Mouse (Mus musculus): Measurements from ENCODE around the gene St3gal3. TPM values are rescaled to one million over a fixed set of nuclear protein-coding genes. Genes with fewer than 3 reads are reported as not detected.
A peak's percentile ranks its signal among the peaks of the same experiment; 100 is the strongest.

Gene St3gal3
- polyA plus RNA-seq, 1 experiment from 2014 or later, result 5.9 TPM

DNA sequence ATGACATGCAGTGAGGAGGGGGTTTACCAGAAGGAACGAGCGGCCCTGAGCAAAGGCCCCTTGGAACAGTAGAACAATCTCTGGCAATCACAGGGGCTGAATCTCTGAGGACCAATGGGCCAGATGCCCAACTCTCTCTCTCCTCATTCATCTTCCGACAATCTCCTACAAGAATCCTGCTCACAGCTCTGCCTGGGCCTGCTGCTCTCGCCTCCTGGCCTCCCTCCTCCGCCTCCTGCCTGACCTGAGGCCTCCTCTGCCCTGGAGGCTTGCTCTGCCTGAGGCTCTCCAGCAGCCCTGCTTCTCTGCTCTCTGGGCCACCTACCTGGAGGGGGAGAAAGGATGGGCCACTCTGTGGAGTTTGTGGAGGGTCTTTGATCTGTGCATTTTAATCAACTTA lies 97.3 kb downstream of the St3gal3 start:
- no peak for DNase-seq (ENCODE audit: extremely low spot score, low spot score)

GRCm38 (mm10) chr4:118036531-118036930 lies 98.2 kb downstream of the St3gal3 start:
- Histone ChIP-seq H3K36me3 (replicated peaks) (0 out of 2 replicates have a peak, but pooled peaks cover 2% of the 10 kb centered on the region), H3K27me3 (ENCODE audit: poor library complexity, severe bottlenecking) (no peaks in the 10 kb centered on the region), H3K4me3 (no peak overlapping the region), H3K4me1 (peaks cover 30% of the 10 kb centered on the region), H3K9me3 (no peaks in the 10 kb centered on the region), H3K27ac (no peak overlapping the region)
- WGBS, result 95% methylated on average over 4 of the region's 4 CpGs
- DNase-seq (ENCODE audit: extremely low spot score, low spot score), result no peak

More for the DNA sequence above, 97.3 kb downstream of the St3gal3 start:
- H3K36me3 ChIP-seq (replicated peaks), result 0 out of 2 replicates have a peak, but pooled peaks cover 2% of the 10 kb centered on the region
- H3K4me1 ChIP-seq, result peaks cover 29% of the 10 kb centered on the region
- H3K27me3 ChIP-seq (ENCODE audit: poor library complexity, severe bottlenecking), result no peaks in the 10 kb centered on the region
- no peak overlapping the region for H3K4me3 ChIP-seq
- 63% methylated on average over 5 of the region's 5 CpGs for WGBS
- peak overlapping the region; percentile 72 for H3K27ac ChIP-seq
- no peaks in the 10 kb centered on the region for H3K9me3 ChIP-seq

- H3K27me3 ChIP-seq (ENCODE audit: poor library complexity, severe bottlenecking), result no peaks in the 10 kb centered on the region
- no peaks in the 10 kb centered on the region for H3K9me3 ChIP-seq
- no peak overlapping the region for H3K27ac ChIP-seq
- peaks cover 25% of the 10 kb centered on the region for H3K4me1 ChIP-seq
- no peak overlapping the region for H3K4me3 ChIP-seq
- DNase-seq (ENCODE audit: extremely low spot score, low spot score), result no peak
- 0 out of 2 replicates have a peak, but pooled peaks cover 2% of the 10 kb centered on the region for H3K36me3 ChIP-seq (replicated peaks)
- 98% methylated on average over 2 of the region's 2 CpGs for WGBS
Measured at GRCm38 (mm10) chr4:118035090-118035489, 99.6 kb downstream of the St3gal3 start.

DNA sequence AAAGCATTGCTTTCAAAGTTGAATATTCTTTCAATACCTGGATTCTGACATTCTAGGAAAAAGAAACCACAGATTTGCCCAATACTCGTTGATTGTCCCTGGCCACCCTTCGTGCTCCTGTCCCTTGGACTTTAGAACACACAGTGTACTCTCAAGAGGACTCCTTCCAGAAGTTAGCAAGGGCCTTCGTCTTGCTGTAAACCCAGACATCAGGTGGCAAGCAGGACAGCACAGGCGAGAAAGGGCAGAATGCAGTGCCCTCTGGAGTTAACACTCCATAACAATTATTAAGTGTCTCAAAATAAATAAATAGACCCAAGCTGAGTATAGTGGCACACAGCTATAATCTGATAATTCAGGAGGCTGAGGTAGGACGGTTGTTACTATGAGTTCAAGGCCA lies 101.7 kb downstream of the St3gal3 start:
- Histone ChIP-seq H3K9me3 (no peaks in the 10 kb centered on the region), H3K4me1 (peaks cover 34% of the 10 kb centered on the region), H3K4me3 (no peak overlapping the region), H3K27ac (no peak overlapping the region), H3K27me3 (ENCODE audit: poor library complexity, severe bottlenecking) (no peaks in the 10 kb centered on the region), H3K36me3 (replicated peaks) (0 out of 2 replicates have a peak, but pooled peaks cover 2% of the 10 kb centered on the region)
- 87% methylated on average over 5 of the region's 5 CpGs for WGBS
- DNase-seq (ENCODE audit: extremely low spot score, low spot score), result no peak

- Histone ChIP-seq H3K27ac (no peak overlapping the region), H3K36me3 (replicated peaks) (0 out of 2 replicates have a peak, but pooled peaks cover 5% of the 10 kb centered on the region), H3K9me3 (no peaks in the 10 kb centered on the region), H3K4me3 (no peak overlapping the region), H3K4me1 (peaks cover 22% of the 10 kb centered on the region), H3K27me3 (ENCODE audit: poor library complexity, severe bottlenecking) (no peaks in the 10 kb centered on the region)
- no peak for DNase-seq (ENCODE audit: extremely low spot score, low spot score)
- 90% methylated on average over 7 of the region's 7 CpGs for WGBS
Measured at GRCm38 (mm10) chr4:118031776-118032170, 102.9 kb downstream of the St3gal3 start.

GRCm38 (mm10) chr4:118031132-118031775 lies 103.5 kb downstream of the St3gal3 start:
- no peaks in the 10 kb centered on the region for H3K27me3 ChIP-seq (ENCODE audit: poor library complexity, severe bottlenecking)
- H3K4me1 ChIP-seq, result peaks cover 22% of the 10 kb centered on the region
- no peak overlapping the region for H3K4me3 ChIP-seq
- WGBS, result 89% methylated on average over 6 of the region's 6 CpGs
- H3K27ac ChIP-seq, result no peak overlapping the region
- H3K9me3 ChIP-seq, result no peaks in the 10 kb centered on the region
- H3K36me3 ChIP-seq (replicated peaks), result 0 out of 2 replicates have a peak, but pooled peaks cover 5% of the 10 kb centered on the region
- DNase-seq (ENCODE audit: extremely low spot score, low spot score), result no peak

DNA sequence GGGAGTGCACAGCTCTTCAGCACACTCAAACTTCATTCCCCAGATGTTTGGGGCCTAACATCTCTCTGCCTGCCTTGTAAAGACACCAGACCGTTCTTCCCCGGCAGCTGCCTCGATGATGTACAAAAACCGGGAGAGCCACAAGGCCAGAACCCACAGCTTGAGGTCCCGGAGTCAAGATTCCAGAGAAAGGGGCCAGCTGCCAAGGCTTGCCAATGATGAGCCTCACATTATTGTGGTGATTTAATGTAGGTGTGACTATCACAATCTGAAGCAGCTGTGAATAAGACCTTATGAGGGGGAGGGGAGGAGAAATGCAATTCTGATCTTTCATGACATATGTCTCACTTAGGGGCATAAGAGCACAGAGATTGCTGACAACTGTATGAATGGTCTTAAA lies 104.4 kb downstream of the St3gal3 start:
- Histone ChIP-seq H3K27me3 (ENCODE audit: poor library complexity, severe bottlenecking) (no peaks in the 10 kb centered on the region), H3K9me3 (no peaks in the 10 kb centered on the region), H3K27ac (no peak overlapping the region), H3K4me3 (no peak overlapping the region), H3K36me3 (replicated peaks) (0 out of 2 replicates have a peak, but pooled peaks cover 5% of the 10 kb centered on the region), H3K4me1 (peaks cover 22% of the 10 kb centered on the region)
- WGBS, result 87% methylated on average over 5 of the region's 5 CpGs
- DNase-seq (ENCODE audit: extremely low spot score, low spot score), result no peak

GRCm38 (mm10) chr4:118029892-118030291 lies 104.8 kb downstream of the St3gal3 start:
- 0 out of 2 replicates have a peak, but pooled peaks cover 3% of the 10 kb centered on the region for H3K36me3 ChIP-seq (replicated peaks)
- H3K27ac ChIP-seq, result no peak overlapping the region
- H3K9me3 ChIP-seq, result no peaks in the 10 kb centered on the region
- no peak overlapping the region for H3K4me3 ChIP-seq
- H3K4me1 ChIP-seq, result peaks cover 22% of the 10 kb centered on the region
- 78% methylated on average over 6 of the region's 6 CpGs for WGBS
- H3K27me3 ChIP-seq (ENCODE audit: poor library complexity, severe bottlenecking), result no peaks in the 10 kb centered on the region
- no peak for DNase-seq (ENCODE audit: extremely low spot score, low spot score)

DNA sequence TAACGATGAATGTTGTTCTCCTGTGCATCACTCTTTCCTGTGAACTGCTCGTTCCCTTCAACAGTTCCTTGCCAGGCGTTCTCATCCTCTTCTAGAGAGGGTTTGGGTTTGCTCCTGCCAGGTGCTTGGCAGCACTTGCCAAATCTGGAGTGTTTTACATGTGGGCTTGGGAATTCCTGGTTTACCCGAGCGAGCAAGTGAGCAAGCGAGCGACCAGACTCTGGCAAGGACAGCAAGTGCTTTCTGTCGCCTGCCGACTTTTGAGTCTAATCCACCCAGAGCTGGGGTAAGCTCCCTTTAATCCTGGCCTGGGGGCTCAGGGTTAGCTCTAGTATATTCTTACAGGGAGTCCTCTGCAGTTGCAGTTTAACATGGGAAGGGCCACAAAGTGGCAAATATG lies 105.7 kb downstream of the St3gal3 start:
- 50% methylated on average over 9 of the region's 9 CpGs for WGBS
- H3K36me3 ChIP-seq (replicated peaks), result 0 out of 2 replicates have a peak, but pooled peaks cover 3% of the 10 kb centered on the region

DNA sequence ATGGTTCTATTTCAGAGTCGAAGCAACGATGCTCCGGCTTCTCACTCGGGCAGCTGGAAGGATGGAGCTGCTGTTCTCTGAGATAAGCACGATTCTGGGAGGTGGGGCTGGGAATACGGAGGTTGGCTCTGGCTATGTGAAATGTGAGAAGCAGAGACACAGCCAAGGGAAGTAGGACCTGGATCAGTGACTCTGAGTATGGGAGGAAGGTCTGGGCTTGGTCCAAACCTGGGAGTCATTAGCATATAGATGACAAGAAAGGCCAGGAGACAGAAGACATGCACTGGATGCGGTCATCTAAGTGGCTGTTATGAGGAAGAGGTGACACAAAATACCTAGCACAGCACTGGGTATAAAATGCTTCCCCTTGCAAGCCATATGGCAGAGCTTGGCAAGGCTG lies 108.8 kb downstream of the St3gal3 start:
- Histone ChIP-seq H3K27ac (no peak overlapping the region), H3K4me3 (no peak overlapping the region), H3K9me3 (no peaks in the 10 kb centered on the region), H3K4me1 (peaks cover 16% of the 10 kb centered on the region), H3K27me3 (ENCODE audit: poor library complexity, severe bottlenecking) (no peaks in the 10 kb centered on the region), H3K36me3 (replicated peaks) (0 out of 2 replicates have a peak, but pooled peaks cover 3% of the 10 kb centered on the region)
- 89% methylated on average over 7 of the region's 7 CpGs for WGBS
- no peak for DNase-seq (ENCODE audit: extremely low spot score, low spot score)

More for the DNA sequence above, 105.7 kb downstream of the St3gal3 start:
- no peaks in the 10 kb centered on the region for H3K27me3 ChIP-seq (ENCODE audit: poor library complexity, severe bottlenecking)
- H3K27ac ChIP-seq, result no peak overlapping the region
- no peak for DNase-seq (ENCODE audit: extremely low spot score, low spot score)
- H3K9me3 ChIP-seq, result no peaks in the 10 kb centered on the region
- H3K4me3 ChIP-seq, result no peak overlapping the region
- H3K4me1 ChIP-seq, result peaks cover 22% of the 10 kb centered on the region

DNA sequence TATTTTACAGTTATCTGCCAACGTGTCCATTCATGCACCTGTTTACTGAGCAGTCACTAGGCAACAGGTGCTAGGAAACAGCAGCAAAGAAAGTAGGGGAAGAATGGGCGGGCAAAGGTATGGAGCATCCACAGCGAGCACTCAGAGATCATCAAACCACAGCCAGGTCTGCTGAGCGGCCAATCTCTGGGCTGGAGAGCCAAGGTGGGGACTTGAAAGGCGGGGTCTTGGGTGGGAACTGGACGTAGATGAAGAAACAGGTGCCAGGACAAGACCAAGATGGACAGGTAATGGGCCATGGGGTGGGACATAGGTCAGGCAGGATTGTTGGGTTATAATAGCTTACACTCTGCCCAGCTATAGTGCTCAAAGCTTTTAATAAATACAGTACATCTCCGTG lies 109.3 kb downstream of the St3gal3 start:
- no peak overlapping the region for H3K27ac ChIP-seq
- H3K4me1 ChIP-seq, result peaks cover 16% of the 10 kb centered on the region
- no peaks in the 10 kb centered on the region for H3K9me3 ChIP-seq
- DNase-seq (ENCODE audit: extremely low spot score, low spot score), result no peak
- H3K27me3 ChIP-seq (ENCODE audit: poor library complexity, severe bottlenecking), result no peaks in the 10 kb centered on the region
- WGBS, result 93% methylated on average over 7 of the region's 7 CpGs
- H3K36me3 ChIP-seq (replicated peaks), result 0 out of 2 replicates have a peak, but pooled peaks cover 3% of the 10 kb centered on the region
- H3K4me3 ChIP-seq, result no peak overlapping the region

GRCm38 (mm10) chr4:118022811-118023210 lies 111.9 kb downstream of the St3gal3 start:
- no peaks in the 10 kb centered on the region for H3K9me3 ChIP-seq
- peaks cover 7% of the 10 kb centered on the region for H3K4me1 ChIP-seq
- 0 out of 2 replicates have a peak, but pooled peaks cover 3% of the 10 kb centered on the region for H3K36me3 ChIP-seq (replicated peaks)
- WGBS, result 95% methylated on average over 3 of the region's 3 CpGs
- no peak overlapping the region for H3K27ac ChIP-seq
- H3K27me3 ChIP-seq (ENCODE audit: poor library complexity, severe bottlenecking), result no peaks in the 10 kb centered on the region
- no peak overlapping the region for H3K4me3 ChIP-seq
- DNase-seq (ENCODE audit: extremely low spot score, low spot score), result no peak

DNA sequence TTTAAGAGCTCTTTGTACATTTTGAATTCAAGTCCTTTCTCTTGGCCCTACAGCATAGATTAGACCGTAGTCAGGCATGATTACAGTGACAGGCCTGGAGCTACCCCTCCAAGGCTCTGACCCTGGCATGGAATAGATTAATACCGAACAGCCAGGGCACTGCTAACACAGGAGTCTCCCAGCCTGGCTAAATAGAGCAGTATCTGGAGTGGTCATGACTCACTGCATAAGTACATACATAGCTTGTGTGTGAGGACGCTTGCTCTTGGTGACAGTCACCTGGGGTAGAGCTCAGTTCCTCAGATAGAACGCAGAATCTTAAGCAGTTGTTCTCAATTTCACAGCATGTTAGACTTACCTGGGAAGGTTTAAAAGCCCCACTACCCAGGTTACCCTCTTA lies 112.3 kb downstream of the St3gal3 start:
- H3K9me3 ChIP-seq, result no peaks in the 10 kb centered on the region
- H3K4me1 ChIP-seq, result peaks cover 9% of the 10 kb centered on the region
- 0 out of 2 replicates have a peak, but pooled peaks cover 3% of the 10 kb centered on the region for H3K36me3 ChIP-seq (replicated peaks)
- H3K27me3 ChIP-seq (ENCODE audit: poor library complexity, severe bottlenecking), result no peaks in the 10 kb centered on the region
- no peak for DNase-seq (ENCODE audit: extremely low spot score, low spot score)
- no peak overlapping the region for H3K4me3 ChIP-seq
- 88% methylated on average over 4 of the region's 4 CpGs for WGBS
- H3K27ac ChIP-seq, result no peak overlapping the region
